Mouse (Mus musculus): ENCODE data around the gene Parp1.

GRCm38 (mm10) chr1:180604579-180604978 is 35.9 kb downstream of the Parp1 start:
- no peak for TF ChIP-seq CTCF (IDR thresholded peaks at IDR 0.05; ENCODE audit: low read depth, low read length)
- TF ChIP-seq EP300 (IDR thresholded peaks at IDR 0.05; ENCODE audit: insufficient read depth, low read depth, low read length), result no peak
- TF ChIP-seq POLR2A (IDR thresholded peaks at IDR 0.05; ENCODE audit: insufficient read depth, low read length), result no peak

Measured in ES-Bruce4 (cell line).